Mouse (Mus musculus): ENCODE results near the gene Galnt9. TPM values are rescaled to one million over a fixed set of nuclear protein-coding genes. Genes with fewer than 3 reads are reported as not detected.

Galnt9 gene
- total RNA-seq, 1 experiment from 2014 or later: 0.81 TPM

GRCm38 (mm10) chr5:110574888-110575287, 30.7 kb downstream of the Galnt9 start:
- ATAC-seq (ENCODE audit: extremely low read depth, insufficient number of reproducible peaks, low FRiP score, poor library complexity, severe bottlenecking): no peak

- no peak for ATAC-seq (ENCODE audit: extremely low read depth, insufficient number of reproducible peaks, low FRiP score, poor library complexity, severe bottlenecking)
Measured at GRCm38 (mm10) chr5:110579296-110579695, 35.1 kb downstream of the Galnt9 start.

GRCm38 (mm10) chr5:110580569-110581239, 36.5 kb downstream of the Galnt9 start:
- ATAC-seq (ENCODE audit: extremely low read depth, insufficient number of reproducible peaks, low FRiP score, poor library complexity, severe bottlenecking): no peak

DNA sequence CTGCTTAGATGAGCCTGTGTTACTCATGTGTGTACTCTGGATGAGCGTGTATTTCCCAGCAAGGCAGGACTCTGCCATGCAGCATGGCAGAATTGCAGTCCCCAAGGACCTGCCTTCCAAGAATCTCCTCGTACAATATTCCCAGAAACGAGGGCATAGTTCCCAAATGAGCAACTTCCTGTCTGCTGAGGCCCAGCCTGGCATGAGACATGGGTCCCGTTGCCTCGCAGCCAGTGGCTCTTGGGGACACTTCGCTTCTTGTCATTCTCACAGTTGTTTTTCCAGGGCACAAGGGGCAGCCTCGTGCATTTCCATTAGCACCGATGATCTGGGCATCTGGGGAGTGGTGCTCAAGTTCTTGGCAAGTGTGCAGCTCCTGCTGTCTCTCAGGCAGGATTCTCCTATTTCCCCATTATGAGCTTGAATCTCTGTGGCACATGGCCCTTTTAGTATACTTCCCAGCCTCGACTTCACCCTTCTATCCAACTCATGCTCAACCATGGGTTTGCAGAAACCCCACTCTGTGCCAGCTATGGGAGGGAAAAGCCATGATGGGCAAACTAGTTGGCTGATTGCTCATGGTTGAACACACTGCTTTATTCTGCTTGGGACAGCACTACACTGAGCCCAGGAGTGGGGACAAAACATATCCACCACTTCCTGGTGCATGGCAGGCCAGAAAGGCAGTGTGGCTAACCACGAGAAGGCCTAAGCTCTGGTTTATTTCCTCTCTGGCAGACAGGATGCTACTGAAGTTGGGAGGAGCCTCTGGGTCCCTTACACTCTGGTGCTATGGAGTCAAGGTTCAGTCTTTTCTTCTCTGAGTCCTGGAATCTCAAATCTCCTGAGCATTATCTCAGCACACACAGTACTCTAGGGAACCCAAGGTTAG, 38.7 kb downstream of the Galnt9 start:
- ATAC-seq (ENCODE audit: extremely low read depth, insufficient number of reproducible peaks, low FRiP score, poor library complexity, severe bottlenecking): no peak

DNA sequence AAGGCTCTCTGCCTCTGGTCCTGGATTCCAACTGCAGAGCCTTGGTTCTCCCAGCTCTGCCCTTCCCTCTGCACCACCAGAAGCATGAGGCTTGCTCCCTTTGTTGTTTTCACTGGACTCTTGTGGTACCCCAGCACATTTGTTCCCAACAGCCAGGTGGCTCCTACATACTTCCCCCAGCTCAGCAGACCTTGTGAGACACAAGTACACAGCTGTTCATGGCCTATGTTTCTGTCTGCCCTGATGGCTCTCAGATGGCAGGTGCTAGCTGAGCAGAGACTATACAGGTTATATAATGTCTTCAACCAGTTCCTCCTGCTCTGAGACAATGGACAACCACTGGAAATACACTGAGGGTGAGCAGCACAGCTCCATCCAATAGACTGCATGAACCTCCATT, 43.3 kb downstream of the Galnt9 start:
- no peak for ATAC-seq (ENCODE audit: extremely low read depth, insufficient number of reproducible peaks, low FRiP score, poor library complexity, severe bottlenecking)

GRCm38 (mm10) chr5:110589833-110590232, 45.7 kb downstream of the Galnt9 start:
- ATAC-seq (ENCODE audit: extremely low read depth, insufficient number of reproducible peaks, low FRiP score, poor library complexity, severe bottlenecking): no peak

DNA sequence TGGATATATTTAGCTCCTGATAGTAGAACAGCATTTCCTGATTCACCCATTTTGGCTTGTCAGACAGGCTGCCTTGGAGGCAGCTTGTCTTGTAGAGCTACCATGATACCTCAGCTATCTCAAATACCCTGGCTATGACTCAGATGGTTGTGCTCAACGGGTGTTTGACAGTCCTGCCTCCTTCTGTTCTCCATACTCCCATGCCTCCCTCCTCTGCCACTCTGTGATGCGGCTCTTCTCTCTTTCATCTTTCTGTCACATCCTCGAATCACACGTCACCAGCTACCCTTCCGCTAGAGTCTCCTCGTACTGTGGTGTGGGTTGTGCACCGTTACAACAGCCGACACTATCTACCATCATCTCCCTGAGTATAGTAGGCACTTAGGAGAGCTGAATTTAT, 50.3 kb downstream of the Galnt9 start:
- ATAC-seq (ENCODE audit: extremely low read depth, insufficient number of reproducible peaks, low FRiP score, poor library complexity, severe bottlenecking): no peak

GRCm38 (mm10) chr5:110595341-110595740, 51.2 kb downstream of the Galnt9 start:
- no peak for ATAC-seq (ENCODE audit: extremely low read depth, insufficient number of reproducible peaks, low FRiP score, poor library complexity, severe bottlenecking)

DNA sequence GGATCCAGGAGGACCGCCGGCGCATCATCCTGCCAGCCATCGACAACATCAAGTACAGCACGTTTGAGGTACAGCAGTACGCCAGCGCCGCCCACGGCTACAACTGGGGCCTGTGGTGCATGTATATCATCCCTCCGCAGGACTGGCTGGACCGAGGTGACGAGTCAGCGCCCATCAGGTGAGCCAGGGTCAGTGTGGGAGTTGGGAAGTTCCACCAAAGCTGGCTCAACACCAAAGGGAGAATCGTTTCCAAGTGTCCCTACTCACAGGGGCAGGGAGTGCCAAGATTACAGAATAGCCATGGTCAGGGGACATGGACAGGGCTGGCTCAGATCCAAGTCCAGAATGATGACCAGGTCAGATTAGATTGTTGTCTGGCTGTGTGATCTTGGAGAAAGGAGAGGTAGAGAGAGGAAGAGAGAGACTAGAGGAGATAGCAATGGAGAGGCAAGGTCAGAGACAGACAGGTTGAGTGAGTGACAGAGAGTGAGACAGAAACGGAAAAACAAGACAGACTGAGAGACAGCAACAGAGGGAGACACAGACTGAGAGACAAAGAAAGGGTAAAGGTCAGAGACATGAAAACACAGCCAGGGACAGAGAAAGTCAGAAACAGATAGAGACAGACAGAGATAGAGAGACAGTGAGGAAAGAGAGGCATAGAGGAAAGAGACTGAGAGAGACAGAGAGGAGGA, 52.1 kb downstream of the Galnt9 start:
- ATAC-seq (ENCODE audit: extremely low read depth, insufficient number of reproducible peaks, low FRiP score, poor library complexity, severe bottlenecking): no peak

- no peak for ATAC-seq (ENCODE audit: extremely low read depth, insufficient number of reproducible peaks, low FRiP score, poor library complexity, severe bottlenecking)
Measured at GRCm38 (mm10) chr5:110597502-110597901, 53.3 kb downstream of the Galnt9 start.

DNA sequence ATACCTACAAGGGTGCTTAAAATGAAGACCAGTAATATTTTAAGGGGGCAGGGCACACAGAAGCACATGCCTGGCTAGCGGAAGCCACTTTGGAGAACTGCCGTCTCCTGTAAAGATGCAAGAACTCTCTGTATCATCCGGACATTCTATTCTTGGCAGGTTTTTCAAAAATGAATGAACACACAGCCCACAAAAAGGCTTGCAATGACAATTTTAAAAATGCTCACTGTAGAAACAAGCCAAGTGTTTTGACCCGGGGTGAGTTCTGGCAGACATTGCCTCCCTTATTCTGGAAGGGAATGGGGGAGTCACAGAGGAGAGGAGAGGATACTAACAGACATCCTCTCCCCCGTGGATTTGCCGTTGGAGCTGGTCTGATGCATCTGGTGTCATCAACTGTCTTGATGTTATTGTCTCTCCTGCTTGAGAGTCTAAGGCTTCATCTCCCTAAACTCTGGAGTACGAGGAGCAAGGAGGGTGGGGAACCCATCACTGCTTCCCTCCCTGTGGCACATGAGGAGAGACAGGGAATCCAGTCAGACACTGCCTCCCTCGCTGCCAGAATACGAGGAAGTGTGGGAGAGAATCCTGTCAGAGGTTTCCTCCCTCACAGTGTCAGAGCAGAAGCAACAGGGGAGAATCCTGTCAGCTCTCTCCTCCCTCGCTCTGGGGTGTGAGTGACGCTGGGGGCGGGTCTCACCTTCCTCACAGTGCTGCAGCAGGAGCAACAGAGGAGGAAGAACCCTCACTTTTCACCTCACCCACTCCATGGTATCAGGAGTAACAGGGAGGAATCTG, 54.3 kb downstream of the Galnt9 start:
- no peak for ATAC-seq (ENCODE audit: extremely low read depth, insufficient number of reproducible peaks, low FRiP score, poor library complexity, severe bottlenecking)

DNA sequence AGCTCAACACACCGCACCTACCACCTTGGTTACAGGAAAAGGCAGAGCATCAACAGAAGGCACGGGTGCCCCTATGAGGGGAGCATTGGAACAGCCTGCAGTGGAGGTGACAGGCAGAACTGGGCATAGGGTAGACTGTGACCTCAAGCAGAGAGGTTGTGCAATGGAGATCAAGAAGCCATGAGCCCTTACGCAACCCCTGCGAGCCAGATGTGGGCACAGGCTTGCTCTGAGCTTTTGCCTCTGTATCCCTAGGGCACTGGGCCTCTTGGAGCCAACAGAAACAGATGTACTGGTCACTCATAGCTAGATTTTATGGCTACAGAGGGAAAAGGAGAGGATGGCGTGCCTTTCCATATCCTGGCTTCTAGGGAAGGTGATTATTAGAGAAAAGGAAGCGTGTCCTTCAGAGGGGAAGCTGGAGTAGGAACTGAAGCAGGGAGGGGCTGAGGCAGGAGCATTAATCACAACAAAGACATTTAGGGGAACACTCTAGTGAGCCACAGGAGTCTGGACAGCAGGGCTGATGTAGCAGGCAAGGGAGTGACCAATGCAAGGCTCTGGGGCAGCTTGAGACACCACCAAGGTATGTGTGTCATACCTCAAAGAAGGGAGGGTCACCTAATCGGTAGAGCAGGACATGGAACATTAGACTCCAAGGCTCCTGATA, 59.0 kb downstream of the Galnt9 start:
- no peak for ATAC-seq (ENCODE audit: extremely low read depth, insufficient number of reproducible peaks, low FRiP score, poor library complexity, severe bottlenecking)

GRCm38 (mm10) chr5:110604311-110604710, 60.2 kb downstream of the Galnt9 start:
- no peak for ATAC-seq (ENCODE audit: extremely low read depth, insufficient number of reproducible peaks, low FRiP score, poor library complexity, severe bottlenecking)

GRCm38 (mm10) chr5:110605531-110606221, 61.5 kb downstream of the Galnt9 start:
- ATAC-seq (ENCODE audit: extremely low read depth, insufficient number of reproducible peaks, low FRiP score, poor library complexity, severe bottlenecking): no peak

DNA sequence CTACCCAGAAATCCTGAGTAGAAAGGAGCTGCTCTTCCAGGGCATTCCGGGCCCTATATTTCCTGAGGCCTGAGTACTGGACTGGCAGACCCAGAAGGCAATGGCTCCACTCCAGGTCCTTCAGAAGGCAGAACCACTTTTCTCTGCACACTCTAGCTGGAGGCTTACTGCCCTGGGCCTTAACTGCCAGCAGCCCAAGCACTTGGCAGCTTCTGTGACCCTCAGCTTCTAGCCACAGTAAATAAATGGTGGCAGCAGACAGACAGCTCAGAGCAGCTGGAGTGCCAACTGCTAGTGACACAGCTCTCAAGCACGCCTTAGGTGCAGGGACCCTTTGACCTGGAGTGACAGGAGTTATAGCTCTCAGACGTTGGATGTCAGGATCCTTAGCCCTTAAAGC, 63.6 kb downstream of the Galnt9 start:
- no peak for ATAC-seq (ENCODE audit: extremely low read depth, insufficient number of reproducible peaks, low FRiP score, poor library complexity, severe bottlenecking)

GRCm38 (mm10) chr5:110608336-110608735, 64.2 kb downstream of the Galnt9 start:
- no peak for ATAC-seq (ENCODE audit: extremely low read depth, insufficient number of reproducible peaks, low FRiP score, poor library complexity, severe bottlenecking)

GRCm38 (mm10) chr5:110608941-110609340, 64.8 kb downstream of the Galnt9 start:
- ATAC-seq (ENCODE audit: extremely low read depth, insufficient number of reproducible peaks, low FRiP score, poor library complexity, severe bottlenecking): no peak

DNA sequence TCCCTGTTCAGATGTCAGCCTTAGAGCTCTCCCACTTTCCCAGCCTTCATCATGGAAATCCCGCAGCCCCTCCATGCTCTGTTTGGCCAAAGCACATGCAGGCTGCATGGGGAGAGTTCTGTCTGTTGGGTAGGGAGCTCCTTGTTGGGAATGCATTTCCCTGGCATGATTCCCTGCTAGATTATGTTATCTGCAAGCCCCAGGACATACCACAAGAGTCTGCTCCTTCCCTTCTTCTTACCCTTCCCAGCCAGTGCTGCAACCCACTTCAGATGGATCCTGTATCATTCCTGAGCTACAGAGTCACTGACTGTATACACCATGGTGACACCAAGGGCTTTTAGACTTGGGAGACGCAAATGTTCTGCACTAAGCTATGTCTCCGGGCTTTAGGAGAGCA, 65.3 kb downstream of the Galnt9 start:
- no peak for ATAC-seq (ENCODE audit: extremely low read depth, insufficient number of reproducible peaks, low FRiP score, poor library complexity, severe bottlenecking)

All from neutrophil, adult 5-6 weeks (primary cell).